In genomic region chr10:78351564-78351886, GRCm38 (mm10) we compare ENCODE assay signal across 9 mouse cellular contexts. TPM values are rescaled to one million over a fixed set of nuclear protein-coding genes. Genes with fewer than 3 reads are reported as not detected.
DNase-seq lines count a peak whose midpoint lies in the region; ATAC-seq and TF ChIP-seq lines count a peak whose summit lies in the region.
"Had no signal": no experiment of that assay in that cellular context is flagged by ENCODE, and none has a peak within 500 bp of the region (broad histone marks: within the 10 kb centered on the region; RNA-seq: fewer than 3 reads in every experiment).

No protein-coding gene starts in this region.

- H3K27ac ChIP-seq in CH12.LX (ENCODE audit: insufficient read depth, low read depth), result no peak overlapping the region
- H3K27ac ChIP-seq in heart, postnatal 0 days (ENCODE audit: low read depth), result peak overlapping the region; percentile 77
- peak overlapping the region; percentile 81 for H3K27ac ChIP-seq in limb, embryonic 15.5 days

- dilution Hi-C loops in CH12.LX (cut with MboI; ENCODE audit: extremely low pct_ligation_motif_present, extremely low pct_unique_long_range_greater_than_20kb, low sequenced_read_pairs), result no loop called here

- peak overlapping the region; percentile 96 for H3K9ac ChIP-seq in CH12.LX (ENCODE audit: insufficient read depth, low read depth)
- peak overlapping the region; percentile 95 for H3K9ac ChIP-seq in heart, postnatal 0 days (replicated peaks; ENCODE audit: low read depth, low read length)
- H3K9ac ChIP-seq in limb, embryonic 15.5 days, result peak overlapping the region; percentile 96

- H3K4me1 ChIP-seq in erythroblast, embryonic 14.5 days (ENCODE audit: control insufficient read depth), result peaks cover 18% of the 10 kb centered on the region
- H3K4me1 ChIP-seq in CH12.LX (ENCODE audit: control insufficient read depth in 1 of 2, insufficient read depth in 2 of 2), result peaks cover 10 to 28% of the 10 kb centered on the region in 2 experiments
- H3K4me1 ChIP-seq in heart, postnatal 0 days (ENCODE audit: control insufficient read depth, insufficient read depth), result peaks cover 14% of the 10 kb centered on the region
- peaks cover 36% of the 10 kb centered on the region for H3K4me1 ChIP-seq in limb, embryonic 15.5 days

- TF ChIP-seq EP300 in CH12.LX (IDR thresholded peaks at IDR 0.05; ENCODE audit: low read length), result no peak
- TF ChIP-seq EP300 in heart, postnatal 0 days (IDR thresholded peaks at IDR 0.05; ENCODE audit: low read depth), result no peak

- peak overlapping the region; percentile 45 for H3K4me2 ChIP-seq in CH12.LX (ENCODE audit: insufficient read depth, low read depth, poor library complexity, severe bottlenecking)
- peak overlapping the region; percentile 99 for H3K4me2 ChIP-seq in heart, postnatal 0 days (ENCODE audit: low read depth, low read length)
- H3K4me2 ChIP-seq in limb, embryonic 15.5 days, result peak overlapping the region; percentile 81

- peaks cover 3% of the 10 kb centered on the region; the same call in 1 of the 2 replicates for H3K36me3 ChIP-seq in erythroblast, embryonic 14.5 days (ENCODE audit: control insufficient read depth)
- H3K36me3 ChIP-seq in CH12.LX (replicated peaks in 1 of 2; ENCODE audit: control insufficient read depth in 1 of 2, insufficient read depth in 1 of 2, low read length in 1 of 2), result peaks cover 0 to 12% of the 10 kb centered on the region in 2 experiments
- H3K36me3 ChIP-seq in heart, postnatal 0 days (replicated peaks; ENCODE audit: control insufficient read depth, insufficient read depth, low read length), result no peaks in the 10 kb centered on the region
- H3K36me3 ChIP-seq in limb, embryonic 15.5 days, result 0 out of 2 replicates have a peak, but pooled peaks cover 3% of the 10 kb centered on the region

- DNase-seq in CH12.LX (ENCODE audit: extremely low read depth), result no peak
- DNase-seq in heart, postnatal 0 days (ENCODE audit: low spot score), result no peak
- DNase-seq in left cerebral cortex, adult 11 months (ENCODE audit: low spot score), result no peak
- no peak for DNase-seq in retina, postnatal 1 day
- no peak for DNase-seq in spleen, postnatal 4 days (ENCODE audit: low spot score in 2 of 2)

- no peak for TF ChIP-seq POLR2A in CH12.LX (IDR thresholded peaks at IDR 0.05; ENCODE audit: low read depth, low read length)

- in situ Hi-C loops in CH12.LX (cut with MboI; ENCODE audit: low pct_ligation_motif_present, low pct_unique_long_range_greater_than_20kb, low sequenced_read_pairs), result no loop called here

- H3K9me3 ChIP-seq in erythroblast, embryonic 14.5 days (ENCODE audit: control insufficient read depth, low read length), result no peaks in the 10 kb centered on the region
- peaks cover under 1% of the 10 kb centered on the region for H3K9me3 ChIP-seq in CH12.LX (replicated peaks; ENCODE audit: low read length)
- H3K9me3 ChIP-seq in heart, postnatal 0 days (replicated peaks; ENCODE audit: control insufficient read depth, low read length), result no peaks in the 10 kb centered on the region
- no peaks in the 10 kb centered on the region for H3K9me3 ChIP-seq in limb, embryonic 15.5 days

- peaks cover 65% of the 10 kb centered on the region for H3K27me3 ChIP-seq in erythroblast, embryonic 14.5 days (ENCODE audit: control insufficient read depth)
- H3K27me3 ChIP-seq in CH12.LX (replicated peaks), result peaks cover 30% of the 10 kb centered on the region
- no peaks in the 10 kb centered on the region for H3K27me3 ChIP-seq in heart, postnatal 0 days (ENCODE audit: control insufficient read depth, insufficient read depth, low read length)
- no peaks in the 10 kb centered on the region for H3K27me3 ChIP-seq in limb, embryonic 15.5 days

- TF ChIP-seq RAD21 in CH12.LX (IDR thresholded peaks at IDR 0.05; ENCODE audit: low read depth, low read length), result no peak

- peak overlapping the region; percentile 72 for H3K4me3 ChIP-seq in erythroblast, embryonic 14.5 days (replicated peaks)
- peak overlapping the region; percentile 58 to 85 (median 78) for H3K4me3 ChIP-seq in CH12.LX (replicated peaks in 1 of 3; ENCODE audit: low read depth in 2 of 3, low read length in 2 of 3, poor library complexity in 1 of 3)
- peak overlapping the region; percentile 94 for H3K4me3 ChIP-seq in heart, postnatal 0 days (ENCODE audit: low read depth, low read length)
- peak overlapping the region; percentile 78 for H3K4me3 ChIP-seq in limb, embryonic 15.5 days

- 3% methylated on average over 13 of the region's 13 CpGs for WGBS in heart, postnatal 0 days
- WGBS in limb, embryonic 15.5 days, result under 1% methylated on average over 13 of the region's 13 CpGs

- H3K79me2 ChIP-seq in CH12.LX (replicated peaks; ENCODE audit: control insufficient read depth, extremely low read depth, insufficient read depth, poor library complexity, severe bottlenecking), result no peaks in the 10 kb centered on the region

- no peak for ATAC-seq in erythroblast, adult 5-6 weeks (replicated peaks; ENCODE audit: low FRiP score, poor library complexity, severe bottlenecking)
- no peak for ATAC-seq in heart, postnatal 0 days (ENCODE audit: insufficient read depth, low read depth)
- no peak for ATAC-seq in limb, embryonic 15.5 days (ENCODE audit: insufficient number of reproducible peaks, low FRiP score, low TSS enrichment, low read depth)

- no peak for TF ChIP-seq CTCF in CH12.LX (conservative IDR thresholded peaks at IDR 0.05 in 1 of 2, IDR thresholded peaks at IDR 0.05 in 1 of 2; ENCODE audit: low read depth in 2 of 2, low read length in 2 of 2)
- no peak for TF ChIP-seq CTCF in heart, postnatal 0 days (IDR thresholded peaks at IDR 0.05; ENCODE audit: low read depth)

TF ChIP-seq in CH12.LX, 34 proteins besides CTCF, POLR2A, EP300 and RAD21:
- TF ChIP-seq E2F4 (IDR thresholded peaks at IDR 0.05; ENCODE audit: insufficient replicate concordance, low read depth, low read length) (no peak), RCOR1 (conservative IDR thresholded peaks at IDR 0.05; ENCODE audit: low read depth, low read length) (no peak), CHD1 (IDR thresholded peaks at IDR 0.05; ENCODE audit: low read depth, low read length) (no peak), BHLHE40 (IDR thresholded peaks at IDR 0.05; ENCODE audit: low read depth, low read length) (no peak), TBP (conservative IDR thresholded peaks at IDR 0.05; ENCODE audit: low read depth, low read length) (no peak), JUN (IDR thresholded peaks at IDR 0.05; ENCODE audit: insufficient read depth, low read depth, low read length) (no peak), ZNF384 (IDR thresholded peaks at IDR 0.05; ENCODE audit: low read depth, low read length) (peak; percentile 64), MAZ (IDR thresholded peaks at IDR 0.05; ENCODE audit: low read depth, low read length) (no peak), GABPA (IDR thresholded peaks at IDR 0.05; ENCODE audit: insufficient replicate concordance, low read depth, low read length) (no peak), MXI1 (IDR thresholded peaks at IDR 0.05; ENCODE audit: low read depth, low read length) (no peak), NELFE (IDR thresholded peaks at IDR 0.05; ENCODE audit: low read depth, low read length) (no peak), NRF1 (IDR thresholded peaks at IDR 0.05; ENCODE audit: low read depth, low read length) (no peak), SIN3A (IDR thresholded peaks at IDR 0.05; ENCODE audit: low read length) (no peak), SMC3 (IDR thresholded peaks at IDR 0.05; ENCODE audit: low read depth, low read length) (no peak), JUND (conservative IDR thresholded peaks at IDR 0.05; ENCODE audit: low read depth, low read length) (no peak), ETS1 (conservative IDR thresholded peaks at IDR 0.05; ENCODE audit: low read depth, low read length) (no peak), IRF4 (IDR thresholded peaks at IDR 0.05; ENCODE audit: low read depth, low read length) (0 out of 2 replicates have a peak, but pooled peaks have one; percentile 15), MAX (IDR thresholded peaks at IDR 0.05; ENCODE audit: low read length) (peak; percentile 36; the same call in 1 of the 2 replicates), ZMIZ1 (IDR thresholded peaks at IDR 0.05; ENCODE audit: low read depth, low read length) (no peak), HCFC1 (IDR thresholded peaks at IDR 0.05; ENCODE audit: low read depth, low read length) (no peak)

RNA-seq across cellular contexts. Expression of gene Agpat3, which starts 0.8 kb away (rescaled TPM):
- 1.4 and 3.4 TPM in 2 replicates for polyA plus RNA-seq in erythroblast, embryonic 14.5 days (2012)
- 3.3 and 5.8 TPM in 2 replicates for total RNA-seq in erythroblast, adult 5-6 weeks (2015; ENCODE audit: low replicate concordance)
- 2.6 and 3.2 TPM in 2 replicates for total RNA-seq in erythroblast, adult 5-6 weeks (2017; ENCODE audit: low replicate concordance)
- total RNA-seq in CH12.LX (2012; rRNA removed), result 49.4 and 63.1 TPM in 2 replicates
- total RNA-seq in CH12.LX (2014; rRNA removed), result 36.7 and 40.1 TPM in 2 replicates
- 67.2 and 70.0 TPM in 2 replicates for polyA plus RNA-seq in CH12.LX (2012; ENCODE audit: insufficient read length, low read depth)
- total RNA-seq in heart, postnatal 0 days (2014; rRNA removed; ENCODE audit: low replicate concordance), result 151 and 164 TPM in 2 replicates
- 173 and 182 TPM in 2 replicates for polyA plus RNA-seq in heart, postnatal 0 days (2015; fragmentation: Nextera tagmentation; extraction: Ambion mirVana)
- polyA plus RNA-seq in limb, embryonic 15.5 days (2015; fragmentation: Nextera tagmentation; extraction: Ambion mirVana), result 111 and 127 TPM in 2 replicates
- total RNA-seq: MEL had no signal

Comparison
In these comparisons a context has a peak if more than half of its experiments do, and no peak if none do; other contexts are left out.
1. H3K4me2 ChIP-seq: peak in every context shown above with its lines; median percentile 99 in heart, postnatal 0 days; 81 in limb, embryonic 15.5 days; 45 in CH12.LX.
2. RNA of gene Agpat3, which starts 0.8 kb away (polyA plus RNA-seq): 173 to 182 TPM in heart, postnatal 0 days, 111 to 127 TPM in limb, embryonic 15.5 days and 67.2 to 70.0 TPM in CH12.LX; 1.4 to 3.4 TPM in erythroblast, embryonic 14.5 days; every median in the first group is over 10 times any median in the second.
3. Peak in every context shown above with its lines, with median percentiles within 50 percentile points of each other: H3K4me3 ChIP-seq and H3K9ac ChIP-seq.